In the genomic region with DNA sequence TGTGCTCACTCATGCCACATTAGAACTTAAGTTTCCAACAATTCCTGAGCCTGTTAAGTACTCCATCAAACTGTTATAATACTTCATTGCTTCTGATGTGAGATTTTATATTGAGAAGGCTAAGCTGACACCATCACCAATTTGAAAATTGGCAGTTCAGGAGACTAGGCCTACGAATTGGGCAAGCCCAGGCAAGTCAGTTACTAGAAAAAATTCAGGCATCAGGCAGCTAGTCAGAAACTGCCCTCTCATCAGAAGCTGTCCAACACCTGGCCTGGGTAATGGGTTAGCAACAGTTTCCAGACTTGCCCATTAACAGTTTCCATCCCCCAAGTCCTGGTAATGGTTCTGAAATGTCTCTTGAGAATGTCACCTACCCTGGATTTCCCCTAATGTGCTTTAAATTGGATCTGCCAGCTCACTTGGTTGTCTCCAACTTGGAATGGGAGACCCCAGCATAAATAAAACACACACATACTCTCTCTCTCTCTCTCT, we compare ENCODE assay signal across 38 mouse cellular contexts. TPM values are rescaled to one million over a fixed set of nuclear protein-coding genes. Genes with fewer than 3 reads are reported as not detected.
"Had no signal": no experiment of that assay in that cellular context is flagged by ENCODE, and none has a peak within 500 bp of the region (broad histone marks: within the 10 kb centered on the region; RNA-seq: fewer than 3 reads in every experiment).

No protein-coding gene starts in this region.

- H3K4me3 ChIP-seq: limb, embryonic 10.5 days; limb, embryonic 12.5 days; limb, embryonic 13.5 days; limb, embryonic 15.5 days; liver, embryonic 12.5 days; liver, embryonic 13.5 days; liver, embryonic 15.5 days; lung, embryonic 15.5 days; megakaryocyte, embryonic 14.5 days; midbrain, embryonic 10.5 days; midbrain, embryonic 12.5 days; midbrain, embryonic 13.5 days; midbrain, embryonic 15.5 days; myocyte; neural tube, embryonic 12.5 days; neural tube, embryonic 13.5 days had no signal

- ATAC-seq: liver, embryonic 12.5 days; liver, postnatal 0 days; lung, postnatal 0 days; midbrain, embryonic 13.5 days; midbrain, embryonic 15.5 days; midbrain, embryonic 16.5 days had no signal

- H3K4me1 ChIP-seq: limb, embryonic 10.5 days; limb, embryonic 12.5 days; limb, embryonic 15.5 days; liver, embryonic 12.5 days; liver, embryonic 13.5 days; liver, embryonic 15.5 days; lung, embryonic 15.5 days; megakaryocyte, embryonic 14.5 days; midbrain, embryonic 12.5 days; midbrain, embryonic 13.5 days; midbrain, embryonic 15.5 days; neural tube, embryonic 12.5 days; neural tube, embryonic 13.5 days had no signal

- H3K9ac ChIP-seq: limb, embryonic 12.5 days; limb, embryonic 13.5 days; limb, embryonic 15.5 days; liver, embryonic 12.5 days; liver, embryonic 13.5 days; liver, embryonic 14.5 days; liver, embryonic 15.5 days; liver, postnatal 0 days; lung, embryonic 14.5 days; lung, embryonic 15.5 days; midbrain, embryonic 12.5 days; midbrain, embryonic 13.5 days; midbrain, embryonic 15.5 days; neural tube, embryonic 12.5 days; neural tube, embryonic 13.5 days had no signal

- H3K9me3 ChIP-seq: limb, embryonic 10.5 days; limb, embryonic 12.5 days; limb, embryonic 13.5 days; limb, embryonic 15.5 days; liver, embryonic 12.5 days; liver, embryonic 13.5 days; liver, embryonic 15.5 days; lung, embryonic 15.5 days; megakaryocyte, embryonic 14.5 days; midbrain, embryonic 10.5 days; midbrain, embryonic 12.5 days; midbrain, embryonic 13.5 days; midbrain, embryonic 15.5 days; neural tube, embryonic 12.5 days; neural tube, embryonic 13.5 days had no signal

- H3K27me3 ChIP-seq: limb, embryonic 12.5 days; limb, embryonic 13.5 days; limb, embryonic 15.5 days; liver, embryonic 12.5 days; liver, embryonic 13.5 days; liver, embryonic 15.5 days; lung, embryonic 15.5 days; megakaryocyte, embryonic 14.5 days; midbrain, embryonic 12.5 days; midbrain, embryonic 13.5 days; midbrain, embryonic 15.5 days; neural tube, embryonic 12.5 days; neural tube, embryonic 13.5 days had no signal

- DNase-seq: left cerebral cortex, postnatal 4 days; liver; liver, embryonic 13.5 days; liver, postnatal 0 days; lung, adult 18-20 months; lung, adult 2 months; lung, embryonic 14.5 days; lung, postnatal 10 days; lung, postnatal 14 days; lung, postnatal 36 days; lung, postnatal 4 days; midbrain, embryonic 14.5 days had no signal

- H3K36me3 ChIP-seq: limb, embryonic 10.5 days; limb, embryonic 12.5 days; limb, embryonic 13.5 days; limb, embryonic 15.5 days; liver, embryonic 12.5 days; liver, embryonic 13.5 days; liver, embryonic 15.5 days; lung, embryonic 15.5 days; midbrain, embryonic 10.5 days; midbrain, embryonic 12.5 days; midbrain, embryonic 13.5 days; midbrain, embryonic 15.5 days; neural tube, embryonic 12.5 days; neural tube, embryonic 13.5 days had no signal

- H3K27ac ChIP-seq: limb, embryonic 10.5 days; limb, embryonic 12.5 days; limb, embryonic 13.5 days; limb, embryonic 15.5 days; liver, embryonic 12.5 days; liver, embryonic 13.5 days; liver, embryonic 14.5 days; liver, embryonic 15.5 days; lung, embryonic 15.5 days; macrophage; midbrain, embryonic 10.5 days; midbrain, embryonic 12.5 days; midbrain, embryonic 13.5 days; midbrain, embryonic 15.5 days; neural tube, embryonic 12.5 days; neural tube, embryonic 13.5 days had no signal

- H3K4me2 ChIP-seq: limb, embryonic 12.5 days; limb, embryonic 13.5 days; limb, embryonic 15.5 days; liver, embryonic 11.5 days; liver, embryonic 12.5 days; liver, embryonic 13.5 days; liver, embryonic 15.5 days; lung, embryonic 14.5 days; lung, embryonic 15.5 days; midbrain, embryonic 11.5 days; midbrain, embryonic 12.5 days; midbrain, embryonic 13.5 days; midbrain, embryonic 15.5 days; neural tube, embryonic 12.5 days; neural tube, embryonic 13.5 days had no signal

RNA-seq across cellular contexts. Expression of gene Rprm, which starts 20.9 kb away (rescaled TPM):
- total RNA-seq: liver, adult 2 months; megakaryocyte progenitor cell, adult 5-6 weeks; megakaryocyte, adult 5-6 weeks; megakaryocyte-erythroid progenitor cell, adult 5-6 weeks; monocyte, adult 5-6 weeks had no signal
- polyA plus RNA-seq: liver, adult 2 months; liver, postnatal 0 days; macrophage had no signal
